Mouse (Mus musculus): Measurements from ENCODE around the gene 2610001J05Rik. TPM values are rescaled to one million over a fixed set of nuclear protein-coding genes. Genes with fewer than 3 reads are reported as not detected.

The 2610001J05Rik gene
- total RNA-seq (2023) = 32.5 TPM

GRCm38 (mm10) chr6:13870919-13871624 is at the start of gene 2610001J05Rik:
TSS of gene 2610001J05Rik (minus strand) at chr6:13871518.

GRCm38 (mm10) chr6:13839345-13840054 is 31.8 kb downstream of the 2610001J05Rik start, which contains the start of gene Gpr85:
TSS of gene Gpr85 (minus strand) at chr6:13839942.

Other genes with a start within 250 kb of the 2610001J05Rik start
- gene Bmt2, start 193.6 kb downstream of the 2610001J05Rik start, total RNA-seq (2023) = 23.3 TPM
- 0.21 TPM for gene Gpr85, start 31.6 kb downstream of the 2610001J05Rik start, total RNA-seq (2023)

All from CD8-positive naive resting alpha-beta T cell, adult 57 days (primary cell).